Mouse (Mus musculus) layer of hippocampus, adult 9-11 months (tissue): Measurements from ENCODE around the gene Stk38l.

Source experiments
- DNase-seq: peaks from one replicate; pipeline ENCODE4 v3.0.0; 2022

Stk38l gene

GRCm38 (mm10) chr6:146724581-146725383 lies at the start of gene Stk38l:
TSS of gene Stk38l (plus strand) at chr6:146724995.
- peak; percentile 93 for DNase-seq

DNA sequence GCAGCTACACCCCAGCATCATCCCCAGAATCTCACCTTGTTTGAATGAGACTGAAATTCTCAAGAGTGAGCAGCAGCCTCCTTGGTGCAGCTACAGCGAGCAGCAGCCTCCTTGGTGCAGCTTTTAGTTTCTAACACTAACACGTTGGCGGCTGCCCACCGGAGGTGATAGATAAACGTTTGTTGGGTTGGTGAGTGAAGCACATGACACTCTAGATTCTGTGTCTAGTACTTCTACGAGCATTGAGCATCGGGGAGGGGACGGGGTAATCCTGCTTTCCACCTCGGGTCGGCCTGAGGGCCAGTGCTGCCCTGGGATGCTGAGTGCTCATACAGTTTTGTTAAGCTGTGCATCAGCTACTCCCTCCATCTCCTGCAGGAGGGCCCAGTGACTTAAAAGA lies 47.9 kb upstream of the Stk38l start:
- DNase-seq: no peak

DNA sequence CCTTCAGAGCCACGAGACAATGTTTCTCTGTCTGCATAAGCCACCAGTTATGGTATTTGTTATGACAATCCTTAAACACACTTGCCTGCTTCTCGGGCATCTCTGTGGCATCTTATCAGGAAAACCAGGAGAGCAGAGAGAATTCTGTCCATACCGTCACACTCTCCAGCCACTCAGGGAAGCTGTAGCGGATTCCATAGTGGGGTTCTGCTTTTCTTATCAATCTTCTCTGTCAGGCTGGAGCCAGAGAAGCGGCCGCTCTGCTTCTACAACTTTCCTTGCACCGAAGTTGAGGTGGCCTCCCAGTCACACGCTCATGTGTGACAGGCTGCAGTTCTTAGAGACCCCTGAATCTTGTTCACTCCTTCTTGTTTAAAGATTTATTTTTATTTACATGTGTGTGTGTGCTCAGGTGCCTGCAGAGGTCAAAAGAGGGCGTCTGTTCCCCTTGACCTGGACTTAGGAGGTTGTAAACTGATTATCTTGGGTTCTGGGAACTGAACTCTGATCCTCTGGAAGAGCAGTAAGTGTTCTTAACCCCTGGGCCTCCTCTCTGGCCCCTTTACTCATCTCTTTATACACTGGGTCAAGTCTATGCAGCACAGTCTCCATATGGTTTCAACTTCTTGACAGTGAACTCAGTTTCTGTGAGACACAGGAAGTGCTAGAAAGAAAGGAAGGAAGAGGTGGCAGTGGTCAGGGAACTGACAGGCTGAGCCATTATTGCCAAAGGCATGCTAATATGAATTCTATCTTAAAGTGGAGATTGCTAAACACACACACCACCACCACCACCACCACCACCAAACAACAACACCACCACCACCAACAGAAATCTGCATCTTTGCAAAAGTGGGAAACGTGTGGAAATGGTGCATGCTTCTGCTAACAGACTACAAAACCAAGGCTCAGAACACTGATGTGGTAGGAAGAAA lies 46.4 kb upstream of the Stk38l start:
- no peak for DNase-seq

DNA sequence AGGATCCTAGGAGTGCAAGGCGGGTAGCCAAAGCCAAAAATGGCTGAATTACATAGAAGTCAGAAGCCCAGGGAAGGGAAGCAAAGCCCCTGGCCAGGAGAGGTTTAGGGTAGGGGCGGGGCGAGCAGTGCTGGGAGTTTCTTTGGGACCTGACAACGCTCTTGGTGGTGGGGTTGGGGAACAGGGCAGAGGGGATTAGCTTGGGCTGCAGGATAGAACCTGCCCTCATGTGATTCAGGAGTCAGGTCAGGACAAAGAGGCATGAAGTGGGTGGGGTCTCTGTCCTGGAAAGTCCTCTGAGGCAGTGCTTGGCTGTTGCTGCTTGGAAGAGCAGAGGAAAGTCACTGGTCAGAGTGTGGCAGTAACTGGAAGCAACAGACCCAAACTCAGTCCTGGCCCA lies 40.9 kb upstream of the Stk38l start:
- no peak for DNase-seq

DNA sequence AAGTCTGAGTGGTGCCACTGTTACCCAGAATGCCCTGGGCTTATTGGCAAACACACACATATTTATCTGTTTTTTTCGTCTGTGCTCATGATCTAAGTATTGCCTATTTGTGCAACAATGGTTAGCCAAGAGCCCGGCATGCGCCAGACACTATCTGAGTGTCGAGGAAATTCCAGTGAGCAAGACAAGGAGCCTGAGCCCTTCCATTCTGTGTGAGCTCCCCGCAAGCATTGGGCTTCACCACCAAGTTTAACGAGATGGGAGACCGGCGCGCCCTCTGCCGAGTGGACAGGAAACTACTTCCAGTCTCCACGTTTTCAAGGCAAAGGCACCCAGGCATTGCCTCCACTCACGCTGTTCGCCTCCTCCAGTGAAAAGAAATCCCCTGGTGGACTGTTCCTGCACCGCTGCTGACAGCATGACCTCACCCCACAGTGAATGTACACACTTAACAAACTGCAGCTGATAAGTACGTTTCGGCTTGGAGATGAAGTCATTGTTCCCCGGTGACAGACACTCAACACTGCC lies 39.0 kb upstream of the Stk38l start:
- DNase-seq: no peak

- DNase-seq: no peak
These were observed 38.2 kb upstream of the Stk38l start for GRCm38 (mm10) chr6:146686463-146687196.

DNA sequence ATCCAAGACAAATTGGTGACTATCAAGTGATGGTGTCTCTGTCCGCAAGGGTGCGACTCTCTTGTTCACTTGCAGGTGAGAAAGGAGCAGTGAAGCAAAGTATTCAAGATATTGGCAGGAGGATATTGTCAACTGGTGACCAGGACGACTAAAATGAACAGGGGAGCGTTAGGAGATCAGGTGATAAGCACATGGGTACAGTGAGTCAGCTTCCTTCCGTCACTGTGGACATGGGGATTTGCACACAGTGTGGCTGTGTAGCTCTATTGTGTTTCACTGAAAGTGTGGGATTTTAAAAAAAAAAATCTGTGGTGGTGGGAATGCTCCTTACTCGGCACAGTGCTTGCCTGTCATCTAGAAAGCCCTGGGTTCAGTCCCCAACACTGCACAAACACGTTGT lies 36.8 kb upstream of the Stk38l start:
- DNase-seq: no peak

DNA sequence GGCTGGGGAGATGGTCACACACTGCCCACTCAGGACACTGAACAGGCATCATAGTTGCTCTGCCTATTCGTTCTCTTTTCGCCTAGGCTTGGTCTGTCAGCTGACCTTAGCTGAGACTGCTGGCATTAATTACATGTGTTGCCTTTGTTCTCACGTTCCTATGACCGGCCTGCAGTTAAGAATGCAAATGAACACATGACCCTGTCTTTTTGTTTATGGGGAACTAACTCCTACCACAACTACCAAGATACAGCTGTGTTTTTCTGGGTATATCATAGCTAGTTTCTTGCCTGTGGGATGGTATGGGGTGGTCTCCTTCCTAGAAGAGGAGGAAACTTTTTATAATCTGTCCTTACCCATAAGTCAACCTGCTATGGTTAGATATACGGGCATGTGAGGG lies 35.9 kb upstream of the Stk38l start:
- no peak for DNase-seq

DNA sequence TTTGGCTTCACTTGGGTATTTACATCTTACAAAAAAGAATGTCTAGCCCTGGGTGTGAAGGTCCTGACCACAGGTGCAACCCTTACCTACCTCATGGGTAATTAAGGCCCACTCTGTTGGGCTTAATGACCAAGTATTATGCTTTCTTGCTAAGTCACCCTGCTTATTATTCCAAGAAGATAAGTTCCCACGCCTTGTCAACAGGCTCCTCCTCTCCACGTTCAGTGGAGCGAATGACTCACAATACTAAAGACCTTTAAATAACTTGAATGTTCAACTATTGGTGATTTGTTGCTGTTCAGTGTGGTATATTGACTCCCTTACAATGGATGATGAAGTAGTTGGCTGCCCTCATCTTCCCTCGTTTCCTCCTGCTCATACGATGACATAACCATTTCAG lies 27.0 kb upstream of the Stk38l start:
- DNase-seq: no peak

GRCm38 (mm10) chr6:146698376-146698775 lies 26.4 kb upstream of the Stk38l start:
- no peak for DNase-seq

- no peak for DNase-seq
These were observed 24.3 kb upstream of the Stk38l start for GRCm38 (mm10) chr6:146700461-146700860.

DNA sequence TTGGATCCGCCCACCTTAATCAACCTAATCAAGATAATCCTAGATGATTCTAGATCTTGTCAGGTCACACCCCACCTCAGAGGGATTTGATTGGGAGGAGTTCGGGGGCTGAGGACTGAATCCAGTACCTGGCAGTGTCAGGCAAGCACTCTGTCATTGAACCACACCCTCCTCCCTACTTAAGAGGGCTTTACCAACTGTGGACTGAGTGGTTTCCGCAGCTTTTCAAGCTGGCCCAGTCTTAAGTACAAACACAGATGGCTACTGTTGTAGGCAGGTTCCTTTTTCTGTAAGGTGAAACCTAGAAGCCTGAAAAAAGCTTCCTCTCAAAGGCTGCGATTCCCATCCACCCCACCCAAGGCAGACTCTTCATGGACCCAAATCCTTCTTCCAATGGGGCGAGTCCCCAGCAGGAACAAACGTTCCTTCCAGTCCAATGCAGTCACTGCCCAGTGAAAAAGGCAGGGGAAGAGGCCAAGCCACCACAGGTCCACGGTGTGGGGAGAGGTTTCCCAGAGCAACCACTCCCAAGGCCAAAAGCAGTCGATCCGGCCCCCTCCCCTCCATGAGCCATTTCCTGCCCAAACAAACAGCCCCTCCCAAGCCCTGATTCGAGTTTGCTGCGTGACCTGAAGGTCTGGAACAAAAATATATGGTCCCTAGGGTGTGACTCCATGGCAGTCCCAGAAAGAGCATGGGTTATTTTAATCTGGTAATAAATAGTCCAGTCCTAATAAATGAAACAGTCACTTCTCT lies 22.5 kb upstream of the Stk38l start:
- no peak for DNase-seq

GRCm38 (mm10) chr6:146703351-146703750 lies 21.4 kb upstream of the Stk38l start:
- DNase-seq: no peak

- no peak for DNase-seq
These were observed 19.2 kb upstream of the Stk38l start for GRCm38 (mm10) chr6:146705631-146706030.

- DNase-seq: no peak
These were observed 5.2 kb upstream of the Stk38l start for GRCm38 (mm10) chr6:146719606-146720005.

DNA sequence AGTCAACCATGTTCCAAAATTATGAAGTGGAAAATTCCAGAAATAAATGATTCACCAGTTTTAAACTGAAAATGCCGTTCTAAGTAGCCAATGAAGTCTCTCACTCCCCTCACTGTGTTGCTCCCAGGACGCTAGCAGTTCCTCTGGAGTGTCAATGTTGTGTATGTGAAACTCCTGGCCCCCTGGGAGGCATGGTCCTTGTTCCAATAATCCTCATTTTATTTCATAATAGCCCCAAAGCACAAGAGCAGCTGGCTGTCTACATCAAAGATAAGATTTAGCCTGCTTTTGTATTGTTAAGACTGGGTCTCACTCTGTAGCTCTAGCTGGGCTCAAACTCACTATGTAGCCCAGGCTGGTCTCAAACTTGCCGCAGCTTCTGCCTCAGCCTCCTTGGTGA lies 990 bp upstream of the Stk38l start:
- DNase-seq: no peak

GRCm38 (mm10) chr6:146725384-146725791 lies 593 bp downstream of the Stk38l start:
- DNase-seq: no peak

DNA sequence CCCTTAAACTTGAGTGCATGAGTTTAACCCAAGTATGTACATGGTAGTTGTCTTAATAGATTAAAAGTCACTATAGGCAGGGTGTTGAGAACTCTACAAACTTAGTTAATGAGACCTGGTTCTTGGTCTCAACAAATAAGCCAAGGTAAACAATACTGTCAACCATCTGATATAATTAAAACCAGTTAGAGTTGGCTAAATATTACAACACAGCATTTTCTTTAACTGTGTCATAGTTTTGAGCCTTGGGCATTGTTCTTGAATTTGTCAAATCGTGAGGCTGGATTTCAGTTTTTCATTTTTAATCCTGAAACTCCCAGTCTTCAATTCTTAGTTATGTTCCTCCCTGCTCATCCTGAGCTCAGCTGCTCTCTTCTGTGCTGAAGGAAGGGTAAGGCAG lies 6.2 kb downstream of the Stk38l start:
- no peak for DNase-seq

- no peak for DNase-seq
These were observed 6.9 kb downstream of the Stk38l start for GRCm38 (mm10) chr6:146731692-146732091.

GRCm38 (mm10) chr6:146732232-146732631 lies 7.4 kb downstream of the Stk38l start:
- DNase-seq: no peak

- DNase-seq: no peak
These were observed 7.9 kb downstream of the Stk38l start for GRCm38 (mm10) chr6:146732676-146733075.

DNA sequence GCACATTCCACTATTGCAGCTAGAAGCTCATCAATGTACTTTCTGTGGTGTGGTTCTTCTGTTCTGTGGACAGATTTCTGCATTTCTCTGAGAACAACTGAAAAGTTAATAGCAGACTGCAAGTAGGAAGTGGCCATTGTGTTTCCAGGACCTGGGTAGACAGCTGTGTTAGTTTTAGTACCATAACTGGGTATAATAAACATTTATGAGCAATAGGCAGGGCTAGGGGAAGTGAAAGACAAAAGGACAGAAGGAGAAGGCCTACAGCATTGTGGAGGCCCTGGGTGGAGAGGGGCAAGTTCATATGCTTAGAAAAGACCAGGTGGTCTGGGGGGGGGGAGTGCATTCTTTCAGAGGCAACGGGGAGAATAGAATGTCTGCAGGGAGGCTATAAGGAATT lies 8.8 kb downstream of the Stk38l start:
- no peak for DNase-seq
